Mouse (Mus musculus) liver, embryonic 14.5 days (tissue): Measurements from ENCODE around the gene Trim9. TPM values are rescaled to one million over a fixed set of nuclear protein-coding genes. Genes with fewer than 3 reads are reported as not detected.

Experiments used
- ATAC-seq: fragments of 200-750 bp; cut with Nextera tagmentation; 2 replicates; pipeline ENCODE4 v1.8.0; 2017; ENCODE audit warnings: moderate number of reproducible peaks, mild to moderate bottlenecking, moderate library complexity; ENCODE audit not compliant: insufficient read depth
- DNase-seq, 3 experiments: peaks; one replicate each; pipeline ENCODE4 v3.0.0-alpha.2; 2012 to 2013; ENCODE audit warnings: low read depth in 3 of 3, low spot score in 3 of 3
- H3K27ac ChIP-seq: fragments of 300-500 bp; sonication (generic); 2 replicates; pipeline ENCODE4 v1.5.1; 2014; ENCODE audit warnings: moderate library complexity, mild to moderate bottlenecking, control low read depth, inconsistent platforms
- H3K27me3 ChIP-seq: fragments of 300-500 bp; sonication (generic); 2 replicates; pipeline ENCODE4 v1.6.1; 2014; ENCODE audit warnings: mild to moderate bottlenecking, low read length, moderate library complexity; ENCODE audit not compliant: control insufficient read depth, insufficient read depth
- H3K36me3 ChIP-seq: fragments of 300-500 bp; sonication (generic); replicated peaks from 2 replicates; pipeline ENCODE4 v1.6.1; 2014; ENCODE audit warnings: low read depth; ENCODE audit not compliant: control insufficient read depth, insufficient read depth
- H3K4me1 ChIP-seq, 2 experiments: fragments of 200-500 bp in 1 of 2; fragments of 300-500 bp in 1 of 2; sonication (generic) in 1 of 2; replicated peaks; 2 replicates each; pipeline ENCODE4 v1.6.1; 2012 to 2014; ENCODE audit warnings: antibody characterized with exemption in 1 of 2, inconsistent platforms in 1 of 2, low read length in 1 of 2; ENCODE audit not compliant: control insufficient read depth in 2 of 2, insufficient read depth in 2 of 2
- H3K4me2 ChIP-seq: fragments of 300-500 bp; sonication (generic); 2 replicates; pipeline ENCODE4 v1.6.1; 2014; ENCODE audit warnings: low read depth, mild to moderate bottlenecking, control low read depth, moderate library complexity
- H3K4me3 ChIP-seq, 2 experiments: fragments of 200-500 bp in 1 of 2; fragments of 300-500 bp in 1 of 2; sonication (generic) in 1 of 2; 2 replicates each; pipeline ENCODE4 v1.5.1; 2012 to 2014; ENCODE audit warnings: low read depth in 2 of 2, low read length in 2 of 2, mild to moderate bottlenecking in 2 of 2, control low read depth in 1 of 2, inconsistent platforms in 1 of 2, moderate library complexity in 1 of 2; ENCODE audit not compliant: insufficient read depth in 1 of 2
- H3K9ac ChIP-seq: fragments of 300-500 bp; sonication (generic); replicated peaks from 2 replicates; pipeline ENCODE4 v1.6.1; 2014; ENCODE audit warnings: mild to moderate bottlenecking, control low read depth, moderate library complexity
- H3K9me3 ChIP-seq: fragments of 300-500 bp; sonication (generic); 2 replicates; pipeline ENCODE4 v1.6.1; 2016; ENCODE audit warnings: low read length, mixed read lengths; ENCODE audit not compliant: control insufficient read depth
- CTCF ChIP-seq: IDR thresholded peaks from 2 replicates; pipeline ENCODE4 v1.5.1; 2016; ENCODE audit warnings: antibody characterized with exemption, low read depth, control low read depth
- EP300 ChIP-seq: IDR thresholded peaks from 2 replicates; pipeline ENCODE4 v1.6.1; 2016; ENCODE audit warnings: antibody characterized with exemption, low read depth
- WGBS: fragments of 180-500 bp; shearing (Covaris S2); extraction: QIAGEN DNeasy Blood & Tissue Kit; methylation state at CpG from one replicate; pipeline ENCODE4 v1.1.7; 2014; ENCODE audit not compliant: insufficient replicate concordance; 5-methylcytosine and 5-hydroxymethylcytosine counted together
- polyA plus RNA-seq, 2 experiments: library from polyadenylated mRNA; depleted of rRNA in 1 of 2; stranded (reverse) in 1 of 2; unstranded in 1 of 2; fragments of >200 nt; fragmentation: Nextera tagmentation in 1 of 2; extraction: Ambion mirVana in 1 of 2; gene quantifications; 2 replicates each; pipeline versions ENCODE4 v1.2.1 to v1.2.3; 2012 to 2014

The Trim9 gene
- polyA plus RNA-seq (2012; rRNA removed): 0.01 and 0.03 TPM in 2 replicates
- 0.04 TPM in 1 of 2 replicates, not detected in the other for polyA plus RNA-seq (2014; fragmentation: Nextera tagmentation; extraction: Ambion mirVana)

- DNase-seq (peak; percentile 46 to 50 (median 47)), ATAC-seq (peak; percentile 93)
- no peak for TF ChIP-seq CTCF
- TF ChIP-seq EP300: no peak
- H3K27ac ChIP-seq: no peak within 1 kb of the TSS
- no peaks in the 10 kb centered on the region for H3K36me3 ChIP-seq
- no peak within 1 kb of the TSS for H3K9ac ChIP-seq
- H3K4me3 ChIP-seq: peak within 1 kb of the TSS; percentile 19 to 36
- H3K4me1 ChIP-seq: no peaks in the 10 kb centered on the region
- peak within 1 kb of the TSS; percentile 53 for H3K4me2 ChIP-seq
- WGBS: under 1% methylated on average over 50 of the region's 50 CpGs
- no peaks in the 10 kb centered on the region for H3K9me3 ChIP-seq
- H3K27me3 ChIP-seq: peaks cover 41% of the 10 kb centered on the region
Measured at GRCm38 (mm10) chr12:70347202-70347841, at the start of gene Trim9. Gene Trim9 (minus strand): TSS chr12:70347614.

GRCm38 (mm10) chr12:70395061-70395460, 47.6 kb upstream of the Trim9 start:
- no peaks in the 10 kb centered on the region for H3K9me3 ChIP-seq
- H3K4me1 ChIP-seq: no peaks in the 10 kb centered on the region
- H3K27ac ChIP-seq: no peak overlapping the region
- no peaks in the 10 kb centered on the region for H3K36me3 ChIP-seq
- no peak overlapping the region for H3K4me3 ChIP-seq
- ATAC-seq: no peak
- no peak for TF ChIP-seq EP300
- TF ChIP-seq CTCF: no peak
- WGBS: 60% methylated on average over 3 of the region's 3 CpGs
- H3K4me2 ChIP-seq: no peak overlapping the region
- no peaks in the 10 kb centered on the region for H3K27me3 ChIP-seq
- H3K9ac ChIP-seq: no peak overlapping the region
- no peak for DNase-seq

GRCm38 (mm10) chr12:70391236-70391635, 43.8 kb upstream of the Trim9 start:
- Histone ChIP-seq H3K4me2 (no peak overlapping the region), H3K9ac (no peak overlapping the region), H3K27ac (no peak overlapping the region), H3K36me3 (no peaks in the 10 kb centered on the region), H3K9me3 (no peaks in the 10 kb centered on the region), H3K27me3 (no peaks in the 10 kb centered on the region), H3K4me1 (no peaks in the 10 kb centered on the region), H3K4me3 (no peak overlapping the region)
- WGBS: 79% methylated on average over 3 of the region's 3 CpGs
- ATAC-seq (no peak), DNase-seq (no peak)
- TF ChIP-seq CTCF (no peak), EP300 (no peak)

GRCm38 (mm10) chr12:70374976-70375375, 27.6 kb upstream of the Trim9 start:
- no peak for ATAC-seq
- Histone ChIP-seq H3K27me3 (no peaks in the 10 kb centered on the region), H3K4me3 (no peak overlapping the region), H3K4me2 (no peak overlapping the region), H3K4me1 (no peaks in the 10 kb centered on the region), H3K9me3 (no peaks in the 10 kb centered on the region), H3K27ac (no peak overlapping the region), H3K36me3 (no peaks in the 10 kb centered on the region), H3K9ac (no peak overlapping the region)
- 69% methylated on average over 10 of the region's 10 CpGs for WGBS
- TF ChIP-seq EP300 (no peak), CTCF (no peak)
- DNase-seq: no peak

- H3K9me3 ChIP-seq: no peaks in the 10 kb centered on the region
- no peak overlapping the region for H3K27ac ChIP-seq
- H3K27me3 ChIP-seq: no peaks in the 10 kb centered on the region
- no peak overlapping the region for H3K4me2 ChIP-seq
- DNase-seq (no peak), ATAC-seq (no peak)
- H3K9ac ChIP-seq: no peak overlapping the region
- WGBS: 67% methylated on average over 5 of the region's 5 CpGs
- no peaks in the 10 kb centered on the region for H3K36me3 ChIP-seq
- no peaks in the 10 kb centered on the region for H3K4me1 ChIP-seq
- TF ChIP-seq EP300: no peak
- no peak for TF ChIP-seq CTCF
- H3K4me3 ChIP-seq: no peak overlapping the region
Measured at GRCm38 (mm10) chr12:70372874-70373273, 25.5 kb upstream of the Trim9 start.
